ENCODE assay signal across 8 mouse cellular contexts in genomic region chr11:49203129-49203768, GRCm38 (mm10). TPM values are rescaled to one million over a fixed set of nuclear protein-coding genes. Genes with fewer than 3 reads are reported as not detected.
DNase-seq lines count a peak whose midpoint lies in the region; ATAC-seq and TF ChIP-seq lines count a peak whose summit lies in the region.

TSS of gene Zfp62 (plus strand) at chr11:49203292.

- H3K4me2 ChIP-seq in heart, embryonic 11.5 days, result peak within 1 kb of the TSS; percentile 80
- H3K4me2 ChIP-seq in kidney, embryonic 16.5 days (replicated peaks; ENCODE audit: low read depth, low read length), result peak within 1 kb of the TSS; percentile 86
- H3K4me2 ChIP-seq in myocyte (ENCODE audit: low read depth), result peak within 1 kb of the TSS; percentile 86

- DNase-seq in A20 (ENCODE audit: low read depth, low spot score), result peak; percentile 95
- peak; percentile 90 for DNase-seq in liver, adult 2 months (ENCODE audit: extremely low read depth, low read depth, low spot score)
- peak; percentile 95 for DNase-seq in splenic B cell, adult 2 months (ENCODE audit: low read depth, low spot score)

- peak within 1 kb of the TSS; percentile 99 for H3K9ac ChIP-seq in heart, embryonic 11.5 days (ENCODE audit: low read depth, low read length)
- H3K9ac ChIP-seq in kidney, embryonic 16.5 days (replicated peaks; ENCODE audit: low read length), result peak within 1 kb of the TSS; percentile 96
- H3K9ac ChIP-seq in liver, adult 2 months (ENCODE audit: low read depth, low read length), result peak within 1 kb of the TSS; percentile 89

- no peak for TF ChIP-seq POLR2A in bone marrow macrophage, adult 2 months (IDR thresholded peaks at IDR 0.05; ENCODE audit: borderline replicate concordance, low read depth, low read length)
- peak; percentile 67 for TF ChIP-seq POLR2A in embryonic fibroblast, embryonic 13.5 days (IDR thresholded peaks at IDR 0.05; ENCODE audit: low read depth, low read length)
- TF ChIP-seq POLR2A in liver, adult 2 months (IDR thresholded peaks at IDR 0.05; ENCODE audit: extremely low read depth, insufficient read depth, low read length), result peak; percentile 65; the same call in 1 of the 2 replicates
- TF ChIP-seq POLR2A in myocyte (IDR thresholded peaks at IDR 0.05; ENCODE audit: insufficient read length, low read depth), result peak; percentile 68

- WGBS in heart, embryonic 11.5 days (ENCODE audit: insufficient replicate concordance), result under 1% methylated on average over 47 of the region's 47 CpGs
- under 1% methylated on average over 43 of the region's 47 CpGs for WGBS in kidney, embryonic 16.5 days
- WGBS in liver, adult 2 months, result under 1% methylated on average over 47 of the region's 47 CpGs

- H3K9me3 ChIP-seq in heart, embryonic 11.5 days (replicated peaks; ENCODE audit: control insufficient read depth, low read length), result no peaks in the 10 kb centered on the region
- no peaks in the 10 kb centered on the region for H3K9me3 ChIP-seq in kidney, embryonic 16.5 days (ENCODE audit: low read length)

- H3ac ChIP-seq in myocyte (ENCODE audit: control insufficient read depth, insufficient read length), result peak within 1 kb of the TSS; percentile 51

- peaks cover 17% of the 10 kb centered on the region for H3K4me1 ChIP-seq in bone marrow macrophage, adult 2 months (ENCODE audit: control insufficient read depth, insufficient read depth, low read length)
- H3K4me1 ChIP-seq in embryonic fibroblast, embryonic 13.5 days (ENCODE audit: control insufficient read depth, insufficient read depth, low read length), result peaks cover 4% of the 10 kb centered on the region
- peaks cover 12% of the 10 kb centered on the region for H3K4me1 ChIP-seq in heart, embryonic 11.5 days (ENCODE audit: control insufficient read depth, insufficient read depth, low read length)
- H3K4me1 ChIP-seq in kidney, embryonic 16.5 days (ENCODE audit: insufficient read depth, low read length), result peaks cover 18% of the 10 kb centered on the region
- H3K4me1 ChIP-seq in liver, adult 2 months (ENCODE audit: control insufficient read depth, insufficient read depth, low read length), result peaks cover 5% of the 10 kb centered on the region

- no peaks in the 10 kb centered on the region for H3K27me3 ChIP-seq in heart, embryonic 11.5 days (ENCODE audit: control insufficient read depth, insufficient read depth, low read length)
- no peaks in the 10 kb centered on the region for H3K27me3 ChIP-seq in kidney, embryonic 16.5 days (ENCODE audit: insufficient read depth, low read length)
- H3K27me3 ChIP-seq in liver, adult 2 months (ENCODE audit: control insufficient read depth, insufficient read depth, low read length), result no peaks in the 10 kb centered on the region
- H3K27me3 ChIP-seq in myocyte (ENCODE audit: control insufficient read depth, insufficient read depth, insufficient read length), result no peaks in the 10 kb centered on the region
- H3K27me3 ChIP-seq in splenic B cell, adult 2 months (ENCODE audit: control insufficient read depth, insufficient read depth, low read length, poor library complexity, severe bottlenecking), result no peaks in the 10 kb centered on the region

- H3K36me3 ChIP-seq in heart, embryonic 11.5 days (ENCODE audit: control insufficient read depth, insufficient read depth, low read length), result peaks cover 2% of the 10 kb centered on the region; the same call in 1 of the 2 replicates
- H3K36me3 ChIP-seq in kidney, embryonic 16.5 days (ENCODE audit: insufficient read depth, low read length), result peaks cover 8% of the 10 kb centered on the region
- H3K36me3 ChIP-seq in liver, adult 2 months (ENCODE audit: control insufficient read depth, insufficient read depth, low read length), result peaks cover 3% of the 10 kb centered on the region
- peaks cover 7% of the 10 kb centered on the region for H3K36me3 ChIP-seq in myocyte (ENCODE audit: control insufficient read depth, insufficient read depth)
- no peaks in the 10 kb centered on the region for H3K36me3 ChIP-seq in splenic B cell, adult 2 months (ENCODE audit: control insufficient read depth, insufficient read depth, low read length, poor library complexity, severe bottlenecking)

- peak; percentile 90 for ATAC-seq in heart, embryonic 11.5 days (replicated peaks; ENCODE audit: insufficient number of reproducible peaks, low FRiP score, low TSS enrichment)
- peak; percentile 95 for ATAC-seq in kidney, embryonic 16.5 days (ENCODE audit: low FRiP score, low TSS enrichment)

- peak within 1 kb of the TSS; percentile 71 for H3K4me3 ChIP-seq in bone marrow macrophage, adult 2 months (ENCODE audit: insufficient read depth, low read length)
- H3K4me3 ChIP-seq in embryonic fibroblast, embryonic 13.5 days (ENCODE audit: insufficient read depth, low read length), result peak within 1 kb of the TSS; percentile 72
- H3K4me3 ChIP-seq in heart, embryonic 11.5 days (ENCODE audit: low read depth, low read length), result peak within 1 kb of the TSS; percentile 94
- H3K4me3 ChIP-seq in kidney, embryonic 16.5 days (ENCODE audit: low read length), result peak within 1 kb of the TSS; percentile 74
- peak within 1 kb of the TSS; percentile 65 for H3K4me3 ChIP-seq in liver, adult 2 months (ENCODE audit: insufficient read depth, low read depth, low read length)
- H3K4me3 ChIP-seq in myocyte, result peak within 1 kb of the TSS; percentile 90

- H3K79me2 ChIP-seq in liver, adult 2 months (ENCODE audit: control insufficient read depth, insufficient read depth, low read length), result peaks cover 11% of the 10 kb centered on the region; the same call in 1 of the 2 replicates
- H3K79me2 ChIP-seq in myocyte (ENCODE audit: control insufficient read depth, insufficient read depth), result peaks cover 53% of the 10 kb centered on the region

- peak within 1 kb of the TSS; percentile 98 for H3K27ac ChIP-seq in bone marrow macrophage, adult 2 months (ENCODE audit: insufficient read depth, low read depth, low read length)
- peak within 1 kb of the TSS; percentile 95 for H3K27ac ChIP-seq in embryonic fibroblast, embryonic 13.5 days (ENCODE audit: insufficient read depth, low read length)
- peak within 1 kb of the TSS; percentile 100 for H3K27ac ChIP-seq in heart, embryonic 11.5 days (ENCODE audit: low read depth, low read length)
- H3K27ac ChIP-seq in kidney, embryonic 16.5 days (ENCODE audit: low read length), result peak within 1 kb of the TSS; percentile 98
- H3K27ac ChIP-seq in liver, adult 2 months (replicated peaks; ENCODE audit: insufficient read depth, low read depth, low read length), result peak within 1 kb of the TSS; percentile 98

- TF ChIP-seq CTCF in bone marrow macrophage, adult 2 months (IDR thresholded peaks at IDR 0.05; ENCODE audit: low read depth, low read length), result no peak
- TF ChIP-seq CTCF in embryonic fibroblast, embryonic 13.5 days (IDR thresholded peaks at IDR 0.05; ENCODE audit: borderline replicate concordance, insufficient read depth, low read length), result no peak
- no peak for TF ChIP-seq CTCF in liver, adult 2 months (IDR thresholded peaks at IDR 0.05; ENCODE audit: low read depth, low read length)

TF ChIP-seq in myocyte, 11 proteins besides CTCF, POLR2A, EP300 and RAD21:
- TF ChIP-seq REST (IDR thresholded peaks at IDR 0.05; ENCODE audit: insufficient read depth, insufficient read length), result no peak
- no peak for TF ChIP-seq CEBPB (IDR thresholded peaks at IDR 0.05; ENCODE audit: insufficient read depth, poor library complexity, severe bottlenecking)
- no peak for TF ChIP-seq TCF3 (IDR thresholded peaks at IDR 0.05; ENCODE audit: insufficient read length, low read depth)
- no peak for TF ChIP-seq SRF (IDR thresholded peaks at IDR 0.05; ENCODE audit: control insufficient read depth, insufficient read length, low read depth)
- TF ChIP-seq POLR2AphosphoS2 (IDR thresholded peaks at IDR 0.05; ENCODE audit: insufficient read length, low read depth), result peak; percentile 72
- TF ChIP-seq USF1 (IDR thresholded peaks at IDR 0.05; ENCODE audit: low read depth), result peak; percentile 95
- TF ChIP-seq E2F4 (IDR thresholded peaks at IDR 0.05; ENCODE audit: insufficient read depth), result peak; percentile 61
- TF ChIP-seq MAX (IDR thresholded peaks at IDR 0.05; ENCODE audit: low read depth), result no peak
- no peak for TF ChIP-seq TCF12 (IDR thresholded peaks at IDR 0.05; ENCODE audit: insufficient read depth, poor library complexity, severe bottlenecking)
- no peak for TF ChIP-seq MYOD1 (IDR thresholded peaks at IDR 0.05; ENCODE audit: control insufficient read depth in 1 of 3, insufficient read length in 2 of 3, low read depth in 2 of 3)
- peak in 1 of 3 experiments; percentile 24 for TF ChIP-seq MYOG (IDR thresholded peaks at IDR 0.05; ENCODE audit: control insufficient read depth in 1 of 3, insufficient read depth in 1 of 3, insufficient read length in 2 of 3, low read depth in 2 of 3)

RNA-seq across cellular contexts. Expression of gene Zfp62, which starts in this region (rescaled TPM):
- 28.4 and 30.8 TPM in 2 replicates for polyA plus RNA-seq in bone marrow macrophage, adult 2 months (2012; ENCODE audit: insufficient read depth, insufficient read length, missing spikeins)
- polyA plus RNA-seq in embryonic fibroblast, embryonic 13.5 days (2011; ENCODE audit: insufficient read length, low read depth, missing spikeins), result 48.0 and 66.0 TPM in 2 replicates
- 33.9 and 36.8 TPM in 2 replicates for polyA plus RNA-seq in heart, embryonic 11.5 days (2014; fragmentation: Nextera tagmentation; extraction: Ambion mirVana)
- 45.6 and 46.3 TPM in 2 replicates for polyA plus RNA-seq in kidney, embryonic 16.5 days (2015; fragmentation: Nextera tagmentation; extraction: Ambion mirVana)
- 18.3 and 18.8 TPM in 2 replicates for total RNA-seq in liver, adult 2 months (2014; rRNA removed)
- polyA plus RNA-seq in liver, adult 2 months (2012; rRNA removed), result 0.71 and 1.4 TPM in 2 replicates
- polyA plus RNA-seq in myocyte (2012; fragmentation: generic; extraction: Trizol), result 5.6 TPM

Comparison
In these comparisons a context has a peak if more than half of its experiments do, and no peak if none do; other contexts are left out.
1. Peak in every context shown above with its lines: DNase-seq, ATAC-seq, H3K4me3 ChIP-seq and H3K27ac ChIP-seq.